Mouse (Mus musculus): Measurements from ENCODE around the gene Cd8a. TPM values are rescaled to one million over a fixed set of nuclear protein-coding genes. Genes with fewer than 3 reads are reported as not detected.
"Not testable (repeated sequence)": the region's sequence is repeated elsewhere in the genome, so short reads cannot be mapped to it uniquely, and the experiment has no call there.

Gene Cd8a
- 0.07 TPM in 1 of 2 replicates, not detected in the other for polyA plus RNA-seq (2014; fragmentation: Nextera tagmentation; extraction: Ambion mirVana)

- Histone ChIP-seq H3K27me3 (ENCODE audit: control insufficient read depth, insufficient read depth, low read length) (no peaks in the 10 kb centered on the region), H3K9ac (replicated peaks; ENCODE audit: low read depth, low read length) (no peak within 1 kb of the TSS), H3K27ac (ENCODE audit: low read length) (no peak within 1 kb of the TSS), H3K4me1 (ENCODE audit: control insufficient read depth, insufficient read depth, low read length) (no peaks in the 10 kb centered on the region), H3K4me3 (ENCODE audit: low read depth, low read length) (no peak within 1 kb of the TSS), H3K4me2 (replicated peaks; ENCODE audit: low read depth, low read length) (no peak within 1 kb of the TSS), H3K36me3 (ENCODE audit: control insufficient read depth, insufficient read depth, low read length) (no peaks in the 10 kb centered on the region), H3K9me3 (ENCODE audit: control insufficient read depth, low read depth, low read length) (no peaks in the 10 kb centered on the region)
- ATAC-seq (ENCODE audit: insufficient number of reproducible peaks, insufficient read depth, low FRiP score, low read depth), result no peak
- WGBS, result 72% methylated on average over 14 of the region's 14 CpGs
Observed at GRCm38 (mm10) chr6:71373249-71373775, at the start of gene Cd8a. Gene Cd8a, plus strand, starts transcription at chr6:71373427.

GRCm38 (mm10) chr6:71324816-71325215 lies 48.4 kb upstream of the Cd8a start:
- Histone ChIP-seq H3K4me2 (replicated peaks; ENCODE audit: low read depth, low read length) (no peak overlapping the region), H3K36me3 (ENCODE audit: control insufficient read depth, insufficient read depth, low read length) (no peaks in the 10 kb centered on the region), H3K27me3 (ENCODE audit: control insufficient read depth, insufficient read depth, low read length) (no peaks in the 10 kb centered on the region), H3K4me3 (ENCODE audit: low read depth, low read length) (no peak overlapping the region), H3K9ac (replicated peaks; ENCODE audit: low read depth, low read length) (no peak overlapping the region), H3K27ac (ENCODE audit: low read length) (no peak overlapping the region), H3K9me3 (ENCODE audit: control insufficient read depth, low read depth, low read length) (no peaks in the 10 kb centered on the region), H3K4me1 (ENCODE audit: control insufficient read depth, insufficient read depth, low read length) (no peaks in the 10 kb centered on the region)
- ATAC-seq (ENCODE audit: insufficient number of reproducible peaks, insufficient read depth, low FRiP score, low read depth), result no peak
- WGBS, result 87% methylated on average over 9 of the region's 9 CpGs

- WGBS, result 79% methylated on average over 6 of the region's 6 CpGs
- Histone ChIP-seq H3K4me2 (replicated peaks; ENCODE audit: low read depth, low read length) (no peak overlapping the region), H3K36me3 (ENCODE audit: control insufficient read depth, insufficient read depth, low read length) (no peaks in the 10 kb centered on the region)
Observed at GRCm38 (mm10) chr6:71329881-71330280, 43.3 kb upstream of the Cd8a start.

GRCm38 (mm10) chr6:71330486-71330885 lies 42.7 kb upstream of the Cd8a start:
- ATAC-seq (ENCODE audit: insufficient number of reproducible peaks, insufficient read depth, low FRiP score, low read depth), result no peak
- H3K4me1 ChIP-seq (ENCODE audit: control insufficient read depth, insufficient read depth, low read length), result no peaks in the 10 kb centered on the region
- H3K9me3 ChIP-seq (ENCODE audit: control insufficient read depth, low read depth, low read length), result no peaks in the 10 kb centered on the region
- no peak overlapping the region for H3K4me2 ChIP-seq (replicated peaks; ENCODE audit: low read depth, low read length)
- H3K27ac ChIP-seq (ENCODE audit: low read length), result no peak overlapping the region
- H3K36me3 ChIP-seq (ENCODE audit: control insufficient read depth, insufficient read depth, low read length), result no peaks in the 10 kb centered on the region
- 78% methylated on average over 7 of the region's 7 CpGs for WGBS
- no peak overlapping the region for H3K9ac ChIP-seq (replicated peaks; ENCODE audit: low read depth, low read length)
- H3K4me3 ChIP-seq (ENCODE audit: low read depth, low read length), result no peak overlapping the region
- H3K27me3 ChIP-seq (ENCODE audit: control insufficient read depth, insufficient read depth, low read length), result no peaks in the 10 kb centered on the region

More at GRCm38 (mm10) chr6:71329881-71330280, 43.3 kb upstream of the Cd8a start:
- Histone ChIP-seq H3K27me3 (ENCODE audit: control insufficient read depth, insufficient read depth, low read length) (no peaks in the 10 kb centered on the region), H3K9ac (replicated peaks; ENCODE audit: low read depth, low read length) (no peak overlapping the region), H3K9me3 (ENCODE audit: control insufficient read depth, low read depth, low read length) (no peaks in the 10 kb centered on the region), H3K4me3 (ENCODE audit: low read depth, low read length) (no peak overlapping the region), H3K4me1 (ENCODE audit: control insufficient read depth, insufficient read depth, low read length) (no peaks in the 10 kb centered on the region), H3K27ac (ENCODE audit: low read length) (no peak overlapping the region)
- no peak for ATAC-seq (ENCODE audit: insufficient number of reproducible peaks, insufficient read depth, low FRiP score, low read depth)

GRCm38 (mm10) chr6:71331491-71331890 lies 41.7 kb upstream of the Cd8a start:
- not testable (repeated sequence) for ATAC-seq (ENCODE audit: insufficient number of reproducible peaks, insufficient read depth, low FRiP score, low read depth); H3K27ac ChIP-seq (ENCODE audit: low read length); H3K27me3 ChIP-seq (ENCODE audit: control insufficient read depth, insufficient read depth, low read length); H3K9ac ChIP-seq (replicated peaks; ENCODE audit: low read depth, low read length); H3K4me1 ChIP-seq (ENCODE audit: control insufficient read depth, insufficient read depth, low read length); H3K9me3 ChIP-seq (ENCODE audit: control insufficient read depth, low read depth, low read length); H3K36me3 ChIP-seq (ENCODE audit: control insufficient read depth, insufficient read depth, low read length); H3K4me3 ChIP-seq (ENCODE audit: low read depth, low read length); H3K4me2 ChIP-seq (replicated peaks; ENCODE audit: low read depth, low read length)
- WGBS, result 84% methylated on average over 2 of the region's 4 CpGs

- no peak overlapping the region for H3K9ac ChIP-seq (replicated peaks; ENCODE audit: low read depth, low read length)
- ATAC-seq (ENCODE audit: insufficient number of reproducible peaks, insufficient read depth, low FRiP score, low read depth), result no peak
- H3K27ac ChIP-seq (ENCODE audit: low read length), result no peak overlapping the region
- H3K27me3 ChIP-seq (ENCODE audit: control insufficient read depth, insufficient read depth, low read length), result no peaks in the 10 kb centered on the region
- no peak overlapping the region for H3K4me2 ChIP-seq (replicated peaks; ENCODE audit: low read depth, low read length)
- no peaks in the 10 kb centered on the region for H3K4me1 ChIP-seq (ENCODE audit: control insufficient read depth, insufficient read depth, low read length)
- no peaks in the 10 kb centered on the region for H3K36me3 ChIP-seq (ENCODE audit: control insufficient read depth, insufficient read depth, low read length)
- WGBS, result 81% methylated on average over 11 of the region's 11 CpGs
- H3K4me3 ChIP-seq (ENCODE audit: low read depth, low read length), result no peak overlapping the region
- no peaks in the 10 kb centered on the region for H3K9me3 ChIP-seq (ENCODE audit: control insufficient read depth, low read depth, low read length)
Observed at GRCm38 (mm10) chr6:71332236-71332965, 40.8 kb upstream of the Cd8a start.

GRCm38 (mm10) chr6:71333031-71333430 lies 40.2 kb upstream of the Cd8a start:
- ATAC-seq (ENCODE audit: insufficient number of reproducible peaks, insufficient read depth, low FRiP score, low read depth), result no peak
- H3K9ac ChIP-seq (replicated peaks; ENCODE audit: low read depth, low read length), result no peak overlapping the region
- H3K36me3 ChIP-seq (ENCODE audit: control insufficient read depth, insufficient read depth, low read length), result no peaks in the 10 kb centered on the region
- H3K9me3 ChIP-seq (ENCODE audit: control insufficient read depth, low read depth, low read length), result no peaks in the 10 kb centered on the region
- no peak overlapping the region for H3K4me2 ChIP-seq (replicated peaks; ENCODE audit: low read depth, low read length)
- H3K4me1 ChIP-seq (ENCODE audit: control insufficient read depth, insufficient read depth, low read length), result no peaks in the 10 kb centered on the region
- H3K27ac ChIP-seq (ENCODE audit: low read length), result no peak overlapping the region
- no peaks in the 10 kb centered on the region for H3K27me3 ChIP-seq (ENCODE audit: control insufficient read depth, insufficient read depth, low read length)
- no peak overlapping the region for H3K4me3 ChIP-seq (ENCODE audit: low read depth, low read length)
- WGBS, result 85% methylated on average over 3 of the region's 3 CpGs

GRCm38 (mm10) chr6:71333578-71334273 lies 39.5 kb upstream of the Cd8a start:
- Histone ChIP-seq H3K4me2 (replicated peaks; ENCODE audit: low read depth, low read length) (no peak overlapping the region), H3K4me3 (ENCODE audit: low read depth, low read length) (no peak overlapping the region), H3K36me3 (ENCODE audit: control insufficient read depth, insufficient read depth, low read length) (no peaks in the 10 kb centered on the region), H3K4me1 (ENCODE audit: control insufficient read depth, insufficient read depth, low read length) (no peaks in the 10 kb centered on the region), H3K27ac (ENCODE audit: low read length) (no peak overlapping the region), H3K9ac (replicated peaks; ENCODE audit: low read depth, low read length) (no peak overlapping the region), H3K27me3 (ENCODE audit: control insufficient read depth, insufficient read depth, low read length) (no peaks in the 10 kb centered on the region), H3K9me3 (ENCODE audit: control insufficient read depth, low read depth, low read length) (no peaks in the 10 kb centered on the region)
- no peak for ATAC-seq (ENCODE audit: insufficient number of reproducible peaks, insufficient read depth, low FRiP score, low read depth)
- 88% methylated on average over 11 of the region's 11 CpGs for WGBS
